Mouse (Mus musculus): Measurements from ENCODE around the gene Ralgds.

DNA sequence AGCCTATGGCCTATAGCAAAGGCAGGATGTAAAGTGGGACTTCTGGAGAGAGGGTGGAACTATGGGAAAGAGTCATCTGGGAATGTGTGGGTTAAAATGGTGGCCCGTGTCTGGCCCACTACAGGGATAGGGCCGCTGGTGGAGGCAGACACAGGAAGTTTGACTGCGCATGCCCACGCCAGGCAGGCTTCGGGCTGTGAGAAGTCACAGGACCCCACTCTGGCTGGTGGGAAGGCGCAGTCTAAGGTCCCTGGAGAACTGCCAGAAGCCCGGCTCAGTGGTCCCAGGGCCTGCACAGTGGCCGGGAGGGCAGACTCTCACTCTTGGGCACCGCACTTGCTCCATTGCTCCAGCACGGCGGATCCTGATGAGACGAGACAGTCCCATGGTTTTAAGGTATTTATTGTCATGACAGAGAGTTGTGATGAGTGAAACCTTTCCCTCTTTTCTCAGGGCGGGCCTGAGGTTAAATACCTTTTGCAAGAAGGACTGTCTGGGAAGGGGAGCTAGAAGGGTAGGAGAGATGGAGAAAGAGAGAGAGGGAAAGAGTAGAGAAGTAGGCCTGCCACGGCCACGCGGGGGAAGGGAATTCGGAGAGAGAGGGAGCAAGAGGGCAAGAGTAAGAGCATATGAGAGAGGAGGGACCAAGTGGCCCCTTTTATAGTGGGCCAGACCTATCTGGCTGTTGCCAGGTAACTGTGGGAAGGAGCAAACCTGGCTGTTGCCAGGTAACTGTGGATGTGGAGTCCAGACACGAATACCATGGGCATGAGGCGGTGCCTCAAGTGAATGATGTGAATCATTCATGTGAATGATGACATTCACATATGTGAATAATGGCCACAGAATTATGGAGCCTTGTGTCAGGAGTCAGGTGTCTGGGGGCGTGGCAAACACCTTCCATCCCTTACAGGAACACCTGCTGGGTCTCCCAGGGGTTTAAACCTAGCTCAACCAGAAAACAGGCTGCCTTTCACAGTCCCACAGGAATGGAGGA, 33.4 kb upstream of the Ralgds start:
- TF ChIP-seq POLR2A (IDR thresholded peaks at IDR 0.05; ENCODE audit: low read depth, low read length) (no peak), CTCF (conservative IDR thresholded peaks at IDR 0.05 in 1 of 2, IDR thresholded peaks at IDR 0.05 in 1 of 2; ENCODE audit: low read depth in 2 of 2, low read length in 2 of 2) (no peak), HCFC1 (IDR thresholded peaks at IDR 0.05; ENCODE audit: low read depth, low read length) (no peak), MXI1 (IDR thresholded peaks at IDR 0.05; ENCODE audit: low read depth, low read length) (no peak), ZMIZ1 (IDR thresholded peaks at IDR 0.05; ENCODE audit: low read depth, low read length) (no peak), PAX5 (IDR thresholded peaks at IDR 0.05; ENCODE audit: low read length) (no peak), SIN3A (IDR thresholded peaks at IDR 0.05; ENCODE audit: low read length) (no peak), USF2 (conservative IDR thresholded peaks at IDR 0.05; ENCODE audit: low read depth, low read length) (no peak), EP300 (IDR thresholded peaks at IDR 0.05; ENCODE audit: low read length) (no peak), ELF1 (IDR thresholded peaks at IDR 0.05; ENCODE audit: low read depth, low read length) (no peak)

Measured in CH12.LX (cell line).